Mouse (Mus musculus) megakaryocyte, embryonic 14.5 days (primary cell): ENCODE results near the gene Gal3st1.

Source experiments
- FLI1 ChIP-seq: IDR thresholded peaks from 2 replicates; pipeline ENCODE4 v1.6.1; 2012; ENCODE audit warnings: low read length, inconsistent platforms, mixed read lengths
- GATA1 ChIP-seq: IDR thresholded peaks from 3 replicates; pipeline ENCODE4 v1.6.1; 2012; ENCODE audit warnings: mixed read lengths, low read length, inconsistent platforms, borderline replicate concordance

- TF ChIP-seq GATA1 (no peak), FLI1 (no peak)
Measured at GRCm38 (mm10) chr11:3961761-3962160, 21.7 kb upstream of the Gal3st1 start.
